Mouse (Mus musculus) activated CD4-positive, CD25-positive, alpha-beta regulatory T cell (primary cell): ENCODE data around the gene Mgat2. TPM values are rescaled to one million over a fixed set of nuclear protein-coding genes. Genes with fewer than 3 reads are reported as not detected.

Experiments
- polyA plus RNA-seq, 2 experiments: library from polyadenylated mRNA; unstranded; fragments of 100-300 nt; shearing (Covaris generic); gene quantifications; one replicate each; pipeline ENCODE4 v1.2.1; 2017

Mgat2 gene
- 10 to 100 TPM; 65.6 to 84.3 TPM for polyA plus RNA-seq

GRCm38 (mm10) chr12:69183583-69184308, at the start of gene Mgat2, which contains the start of gene Rpl36al:
Gene Mgat2, plus strand, starts transcription at chr12:69184157.
Gene Rpl36al, minus strand, starts transcription at chr12:69184083.

DNA sequence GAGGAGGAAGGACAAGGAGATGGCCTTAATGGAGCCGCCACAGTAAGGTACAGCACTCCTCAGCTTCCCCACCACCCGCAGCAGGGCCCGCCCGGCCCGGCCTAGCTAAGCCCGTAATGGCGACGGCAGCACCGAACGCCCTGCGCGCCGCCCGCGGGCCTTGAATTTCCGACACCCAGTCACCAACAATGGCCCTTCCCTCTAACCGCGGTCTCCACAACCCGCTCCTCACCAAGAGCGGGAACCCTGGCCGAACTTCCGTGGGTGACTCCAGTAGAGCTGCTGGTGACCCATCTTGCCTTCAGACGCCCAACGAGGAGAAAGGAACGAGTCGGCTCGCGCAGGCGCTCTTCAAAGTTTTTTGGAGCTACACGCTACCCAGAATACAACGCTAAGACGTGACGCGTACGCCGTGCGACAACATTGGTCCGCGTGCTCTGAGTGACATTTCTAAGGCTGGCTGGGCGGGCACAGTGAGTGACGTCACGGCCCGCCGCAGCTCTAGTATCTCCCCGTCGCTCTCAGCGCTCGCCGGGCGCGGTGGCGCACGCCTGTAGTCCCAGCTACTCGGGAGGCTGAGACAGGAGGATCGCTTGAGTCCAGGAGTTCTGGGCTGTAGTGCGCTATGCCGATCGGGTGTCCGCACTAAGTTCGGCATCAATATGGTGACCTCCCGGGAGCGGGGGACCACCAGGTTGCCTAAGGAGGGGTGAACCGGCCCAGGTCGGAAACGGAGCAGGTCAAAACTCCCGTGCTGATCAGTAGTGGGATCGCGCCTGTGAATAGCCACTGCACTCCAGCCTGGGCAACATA, 25.0 kb upstream of the Mgat2 start, which contains the start of gene Rps29:
Gene Rps29, minus strand, starts transcription at position 422 of the 813 bp plus-strand sequence.

DNA sequence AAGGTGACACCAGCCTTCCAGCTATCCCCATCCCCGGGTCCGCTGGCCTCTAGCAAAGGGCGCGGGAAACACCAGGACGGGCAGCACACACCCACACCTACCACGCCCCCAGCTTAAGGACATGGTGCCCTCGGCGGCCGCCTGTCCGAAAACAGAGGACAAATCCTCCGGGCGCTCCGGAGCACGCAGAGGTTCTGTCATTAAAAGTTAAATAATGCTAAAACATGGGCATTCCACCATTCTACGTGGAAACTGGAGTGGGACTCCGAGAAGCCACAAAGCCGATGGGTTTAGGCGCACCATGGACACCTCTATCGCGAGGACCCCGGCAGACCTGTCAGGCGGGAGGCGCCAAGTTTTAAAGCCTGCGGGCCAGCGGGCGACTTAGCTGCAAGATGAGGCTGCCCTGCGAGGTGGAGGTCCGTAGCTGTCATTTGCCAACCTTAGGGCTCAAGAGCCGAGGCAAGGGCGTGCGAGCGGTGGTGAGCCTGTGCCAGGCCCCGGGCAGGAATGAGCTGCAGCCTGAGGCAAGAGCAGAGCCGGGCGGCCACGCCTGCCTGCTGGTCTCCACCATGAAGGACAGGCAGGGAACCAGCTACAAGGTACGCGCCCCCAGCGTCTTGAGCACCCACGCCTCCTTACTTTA, 15.4 kb upstream of the Mgat2 start, which contains the start of gene Lrr1:
Gene Lrr1, plus strand, starts transcription at position 354 of the 646 bp plus-strand sequence.

DNA sequence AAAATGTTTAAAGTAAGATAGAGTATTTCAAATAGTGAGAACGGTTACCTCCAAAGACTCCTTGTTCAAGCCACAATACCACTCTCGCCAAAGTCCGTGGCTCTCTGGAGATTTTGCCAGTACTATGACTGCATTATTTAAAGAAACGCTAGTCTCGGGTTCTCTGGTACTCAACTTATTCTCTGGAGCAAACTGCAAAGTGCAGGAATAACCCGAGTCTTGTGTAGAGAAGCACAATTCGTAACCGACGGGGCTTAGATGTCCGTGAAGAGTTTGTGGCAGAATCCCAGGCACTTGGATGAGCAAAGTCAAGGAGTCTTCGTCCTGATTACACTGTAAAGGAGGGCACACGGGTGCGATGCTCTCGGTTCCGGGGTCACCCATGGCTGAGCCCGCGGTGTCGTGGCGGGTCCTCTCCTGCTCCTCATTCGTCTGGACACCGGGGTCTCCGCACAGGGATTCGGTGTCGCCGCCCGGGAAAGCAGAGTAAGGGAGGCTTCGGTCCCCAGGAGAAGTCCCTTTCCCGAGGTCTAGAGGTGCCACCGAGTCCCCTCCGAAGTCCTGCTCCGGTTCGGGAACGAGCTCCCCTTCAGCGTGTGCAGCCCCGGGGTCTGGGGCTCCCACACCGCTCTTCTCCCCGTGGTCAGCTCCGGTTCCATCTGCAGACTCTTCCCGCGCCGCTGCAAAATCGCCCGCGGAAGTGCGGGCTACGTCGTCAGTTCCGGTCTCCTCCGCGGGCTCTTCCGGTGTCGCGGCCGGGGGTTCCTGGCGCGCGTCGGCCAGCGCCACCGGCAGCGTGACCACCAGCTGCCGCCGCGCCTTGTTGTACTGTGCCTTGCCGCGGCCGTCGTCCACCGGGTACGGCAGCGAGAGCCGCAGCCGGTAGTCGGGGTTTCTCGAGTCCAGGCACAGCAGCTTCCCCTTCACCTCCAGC, 12.8 kb downstream of the Mgat2 start, which contains the start of gene Gm49383:
Gene Gm49383, minus strand, starts transcription at position 661 of the 934 bp plus-strand sequence.

DNA sequence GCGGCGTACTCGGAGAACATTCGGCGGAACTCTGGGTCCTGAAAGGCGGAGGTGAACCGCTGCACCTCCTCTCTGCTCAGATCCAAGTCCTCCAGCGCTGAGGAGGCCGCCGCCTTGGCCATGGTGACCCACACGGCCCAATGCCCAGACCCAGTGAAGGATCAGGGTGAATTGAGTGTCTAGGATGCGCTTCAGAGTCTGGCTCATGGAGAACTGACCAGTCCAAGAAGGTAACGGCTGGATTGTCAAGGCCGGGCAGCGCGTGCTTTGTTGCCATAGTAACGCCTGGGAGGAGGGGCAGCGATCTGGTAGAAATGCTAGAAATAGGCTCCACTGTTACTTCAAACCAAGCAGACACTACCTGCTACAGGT, 14.2 kb downstream of the Mgat2 start, which contains the start of gene Dnaaf2:
Gene Dnaaf2, minus strand, starts transcription at position 266 of the 372 bp plus-strand sequence.

GRCm38 (mm10) chr12:69204052-69204833, 20.3 kb downstream of the Mgat2 start, which contains the start of gene Gm49384:
Gene Gm49384, minus strand, starts transcription at chr12:69204267.

DNA sequence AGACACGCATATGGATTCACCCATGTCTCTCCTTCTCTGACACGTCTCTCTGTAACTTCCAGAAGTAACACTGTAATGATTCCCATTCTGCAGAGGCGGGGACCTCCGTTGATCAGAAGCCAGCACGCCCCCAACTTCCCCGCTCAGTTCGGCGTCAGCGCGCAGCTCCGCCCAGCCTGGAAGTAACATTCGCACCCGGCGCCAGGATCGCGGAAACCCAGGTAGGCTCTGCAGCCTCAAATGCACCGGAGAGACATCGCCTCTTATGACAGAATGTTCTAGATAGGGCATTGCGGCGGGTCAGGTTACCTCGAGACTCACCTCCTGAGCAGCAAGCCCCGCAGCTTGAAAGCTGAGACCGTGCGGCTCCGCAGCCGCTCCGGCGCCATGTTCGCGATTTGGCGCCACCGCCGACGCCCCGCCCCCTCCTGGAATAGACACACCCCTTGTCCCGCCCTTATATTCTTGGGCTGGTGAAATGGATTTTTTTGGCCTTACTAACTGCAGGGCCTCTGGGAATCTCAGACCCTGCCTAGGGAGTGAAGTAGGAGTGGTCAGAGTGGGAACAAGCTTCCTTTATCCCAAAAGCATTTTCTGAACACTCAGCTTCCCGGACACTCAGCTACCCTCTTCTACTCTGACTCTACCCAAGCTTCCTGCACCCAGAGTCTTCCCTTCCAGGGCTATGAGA, 44.0 kb downstream of the Mgat2 start, which contains the start of gene Pole2:
Gene Pole2, minus strand, starts transcription at position 420 of the 691 bp plus-strand sequence.

Other genes with a start within 250 kb of the Mgat2 start
- 1,000 to 10,000 TPM; 1,337 to 2,600 TPM for gene Rps29, start 25.0 kb upstream of the Mgat2 start, polyA plus RNA-seq
- gene Lrr1, start 15.3 kb upstream of the Mgat2 start, polyA plus RNA-seq, result 1 to 10 TPM; 1.3 to 1.7 TPM
- 100 to 1,000 TPM; 465 to 547 TPM for gene Rpl36al, start 74 bp upstream of the Mgat2 start, polyA plus RNA-seq
- gene Gm49383, start 12.9 kb downstream of the Mgat2 start, polyA plus RNA-seq, result 10 to 100 TPM; 11.7 to 14.9 TPM
- gene Dnaaf2, start 14.3 kb downstream of the Mgat2 start, polyA plus RNA-seq, result 10 to 100 TPM in 1 of 2 experiments, 1 to 10 TPM in 1; 6.6 to 11.4 TPM
- gene Gm49384, start 20.1 kb downstream of the Mgat2 start, polyA plus RNA-seq, result 10 to 100 TPM; 13.1 to 17.3 TPM
- gene Pole2, start 44.0 kb downstream of the Mgat2 start, polyA plus RNA-seq, result 10 to 100 TPM; 12.0 to 39.2 TPM
- 10 to 100 TPM; 25.9 to 92.7 TPM for gene Klhdc1, start 57.0 kb downstream of the Mgat2 start, polyA plus RNA-seq
- gene Klhdc2, start 112.5 kb downstream of the Mgat2 start, polyA plus RNA-seq, result 100 to 1,000 TPM in 1 of 2 experiments, 10 to 100 TPM in 1; 58.4 to 196 TPM
- 100 to 1,000 TPM in 1 of 2 experiments, 10 to 100 TPM in 1; 97.8 to 124 TPM for gene Nemf, start 173.0 kb downstream of the Mgat2 start, polyA plus RNA-seq
- 100 to 1,000 TPM; 257 to 364 TPM for gene Arf6, start 188.0 kb downstream of the Mgat2 start, polyA plus RNA-seq
- gene Gm9887, start 188.3 kb downstream of the Mgat2 start, polyA plus RNA-seq, result 1 to 10 TPM; 3.4 to 4.1 TPM